Mouse (Mus musculus) gonadal fat pad, adult 2 months (tissue): ENCODE measurements at regions not wholly inside any gene's neighbourhood (a gene's known extent, or its start where the extent isn't known, plus 50 kb on each side); places are given as distances from the start of the nearest gene placed in this dataset.

Experiments
- DNase-seq: peaks from one replicate; pipeline ENCODE4 v3.0.0-alpha.2; 2012; ENCODE audit warnings: low read depth

DNA sequence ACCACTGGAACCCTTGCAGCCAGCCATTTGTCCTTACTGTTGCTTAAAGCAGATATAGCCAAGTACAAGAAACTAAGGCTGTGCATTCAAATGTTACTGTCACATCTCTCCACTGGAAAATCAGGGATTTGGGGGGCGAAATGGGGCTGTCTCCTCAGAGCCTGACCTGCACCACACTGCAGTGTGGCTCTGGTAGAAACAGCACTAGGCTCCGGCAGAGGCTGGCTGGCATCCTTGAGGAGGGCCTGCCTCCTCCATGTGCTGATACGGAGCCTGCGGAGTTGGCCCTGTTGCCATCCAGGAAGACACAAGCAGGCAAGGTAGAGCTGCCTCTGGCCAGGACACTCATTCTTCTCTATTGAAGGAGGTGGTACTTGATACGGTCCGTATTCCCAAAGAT lies 50.4 kb upstream of the Zfp637 start:
- no peak for DNase-seq
